Mouse (Mus musculus) layer of hippocampus, adult 18-20 months (tissue): ENCODE results near the gene Slc35f1. TPM values are rescaled to one million over a fixed set of nuclear protein-coding genes. Genes with fewer than 3 reads are reported as not detected.
A peak's percentile ranks its signal among the peaks of the same experiment; 100 is the strongest.

Experiments used
- DNase-seq, 2 experiments: peaks; one replicate each; pipeline ENCODE4 v3.0.0; 2022; ENCODE audit warnings: low spot score in 2 of 2
- total RNA-seq, 2 experiments: library from RNA; stranded (reverse); gene quantifications; 2 replicates each; pipeline ENCODE4 v1.2.3; 2021

The Slc35f1 gene
- total RNA-seq, 2 experiments from 2014 or later, result 30.1 to 35.4 TPM

GRCm38 (mm10) chr10:52918715-52919114, 228.4 kb downstream of the Slc35f1 start:
- no peak for DNase-seq

- DNase-seq, result no peak
Measured at GRCm38 (mm10) chr10:52923143-52923542, 232.8 kb downstream of the Slc35f1 start.

- no peak for DNase-seq
Measured at GRCm38 (mm10) chr10:52926330-52926729, 236.0 kb downstream of the Slc35f1 start.

- DNase-seq, result no peak
Measured at GRCm38 (mm10) chr10:52932159-52932558, 241.8 kb downstream of the Slc35f1 start.

GRCm38 (mm10) chr10:52934615-52935014, 244.3 kb downstream of the Slc35f1 start:
- no peak for DNase-seq

GRCm38 (mm10) chr10:52940111-52940830, 249.9 kb downstream of the Slc35f1 start:
- DNase-seq, result no peak

GRCm38 (mm10) chr10:52940831-52941216, 250.5 kb downstream of the Slc35f1 start:
- no peak for DNase-seq

GRCm38 (mm10) chr10:52952581-52952980, 262.2 kb downstream of the Slc35f1 start:
- DNase-seq, result peak in 1 of 2 experiments; percentile 3

GRCm38 (mm10) chr10:52956728-52957127, 266.4 kb downstream of the Slc35f1 start:
- no peak for DNase-seq

GRCm38 (mm10) chr10:52979251-52979650, 288.9 kb downstream of the Slc35f1 start:
- peak in 1 of 2 experiments; percentile 9 for DNase-seq

- peak; percentile 22 to 38 for DNase-seq
Measured at GRCm38 (mm10) chr10:52982836-52983235, 292.5 kb downstream of the Slc35f1 start.

- DNase-seq, result peak in 1 of 2 experiments; percentile 13
Measured at GRCm38 (mm10) chr10:52992246-52992645, 301.9 kb downstream of the Slc35f1 start.

- no peak for DNase-seq
Measured at GRCm38 (mm10) chr10:52996886-52997285, 306.6 kb downstream of the Slc35f1 start.

- no peak for DNase-seq
Measured at GRCm38 (mm10) chr10:53001136-53001535, 310.8 kb downstream of the Slc35f1 start.

GRCm38 (mm10) chr10:53006229-53007190, 316.2 kb downstream of the Slc35f1 start:
- DNase-seq, result no peak

GRCm38 (mm10) chr10:53013878-53014277, 323.5 kb downstream of the Slc35f1 start:
- no peak for DNase-seq

GRCm38 (mm10) chr10:53028454-53028853, 338.1 kb downstream of the Slc35f1 start:
- no peak for DNase-seq

GRCm38 (mm10) chr10:53035202-53035601, 344.9 kb downstream of the Slc35f1 start:
- no peak for DNase-seq

GRCm38 (mm10) chr10:53045931-53046330, 355.6 kb downstream of the Slc35f1 start:
- DNase-seq, result no peak

GRCm38 (mm10) chr10:53052521-53052920, 362.2 kb downstream of the Slc35f1 start:
- no peak for DNase-seq

GRCm38 (mm10) chr10:53060745-53061144, 370.4 kb downstream of the Slc35f1 start:
- DNase-seq, result peak; percentile 37 to 60

- DNase-seq, result no peak
Measured at GRCm38 (mm10) chr10:53062741-53063140, 372.4 kb downstream of the Slc35f1 start.
